Mouse (Mus musculus): ENCODE data around the gene Lrrc28. TPM values are rescaled to one million over a fixed set of nuclear protein-coding genes. Genes with fewer than 3 reads are reported as not detected.

Lrrc28 gene
- total and polyA plus RNA-seq, 3 experiments = 14.1 to 20.5 (median 16.4) TPM

- intact Hi-C loops (cut with DNase I) = no loop called here
- no peak overlapping the region for H3K4me3 ChIP-seq
- no peak overlapping the region for H3K27ac ChIP-seq
- WGBS = 39% methylated on average over 2 of the region's 2 CpGs
- peaks cover 6% of the 10 kb centered on the region for H3K4me1 ChIP-seq (ENCODE audit: control insufficient read depth, insufficient read depth, low read length)
- peaks cover 2% of the 10 kb centered on the region; the same call in 1 of the 2 replicates for H3K36me3 ChIP-seq (ENCODE audit: control insufficient read depth, insufficient read depth, low read length)
- no peaks in the 10 kb centered on the region for H3K79me2 ChIP-seq (replicated peaks; ENCODE audit: control insufficient read depth, insufficient read depth, low read length)
- no peak for DNase-seq
- TF ChIP-seq EP300 (IDR thresholded peaks at IDR 0.05; ENCODE audit: insufficient read depth, low read depth, low read length) (no peak), CTCF (IDR thresholded peaks at IDR 0.05) (no peak), POLR2A (IDR thresholded peaks at IDR 0.05; ENCODE audit: insufficient read depth, low read depth, low read length) (no peak)
- no peaks in the 10 kb centered on the region for H3K27me3 ChIP-seq (ENCODE audit: control insufficient read depth, insufficient read depth, low read length)
- H3K9ac ChIP-seq (ENCODE audit: low read depth, low read length) = no peak overlapping the region
These were observed 90.2 kb downstream of the Lrrc28 start for GRCm38 (mm10) chr7:67554863-67555262.

GRCm38 (mm10) chr7:67551242-67551641 is 93.8 kb downstream of the Lrrc28 start:
- H3K27ac ChIP-seq = no peak overlapping the region
- 82% methylated on average over 2 of the region's 2 CpGs for WGBS
- H3K4me3 ChIP-seq = no peak overlapping the region
- no peak for DNase-seq
- H3K9ac ChIP-seq (ENCODE audit: low read depth, low read length) = no peak overlapping the region
- intact Hi-C loops (cut with DNase I) = no loop called here
- H3K36me3 ChIP-seq (ENCODE audit: control insufficient read depth, insufficient read depth, low read length) = peaks cover 2% of the 10 kb centered on the region; the same call in 1 of the 2 replicates
- no peaks in the 10 kb centered on the region for H3K27me3 ChIP-seq (ENCODE audit: control insufficient read depth, insufficient read depth, low read length)
- no peak for TF ChIP-seq EP300 (IDR thresholded peaks at IDR 0.05; ENCODE audit: insufficient read depth, low read depth, low read length)
- TF ChIP-seq CTCF (IDR thresholded peaks at IDR 0.05) = no peak
- TF ChIP-seq POLR2A (IDR thresholded peaks at IDR 0.05; ENCODE audit: insufficient read depth, low read depth, low read length) = no peak
- H3K79me2 ChIP-seq (replicated peaks; ENCODE audit: control insufficient read depth, insufficient read depth, low read length) = no peaks in the 10 kb centered on the region
- H3K4me1 ChIP-seq (ENCODE audit: control insufficient read depth, insufficient read depth, low read length) = peaks cover 8% of the 10 kb centered on the region

GRCm38 (mm10) chr7:67549073-67549561 is 96.0 kb downstream of the Lrrc28 start:
- Histone ChIP-seq H3K36me3 (ENCODE audit: control insufficient read depth, insufficient read depth, low read length) (no peaks in the 10 kb centered on the region; the same call in 1 of the 2 replicates), H3K9ac (ENCODE audit: low read depth, low read length) (peak overlapping the region; percentile 9), H3K79me2 (replicated peaks; ENCODE audit: control insufficient read depth, insufficient read depth, low read length) (no peaks in the 10 kb centered on the region), H3K27me3 (ENCODE audit: control insufficient read depth, insufficient read depth, low read length) (no peaks in the 10 kb centered on the region), H3K4me1 (ENCODE audit: control insufficient read depth, insufficient read depth, low read length) (peaks cover 5% of the 10 kb centered on the region), H3K27ac (peak overlapping the region; percentile 24; the same call in 1 of the 2 replicates), H3K4me3 (no peak overlapping the region)
- TF ChIP-seq CTCF (IDR thresholded peaks at IDR 0.05) (peak; percentile 83), EP300 (IDR thresholded peaks at IDR 0.05; ENCODE audit: insufficient read depth, low read depth, low read length) (0 out of 2 replicates have a peak, but pooled peaks have one; percentile 55), POLR2A (IDR thresholded peaks at IDR 0.05; ENCODE audit: insufficient read depth, low read depth, low read length) (no peak)
- 8% methylated on average over 6 of the region's 6 CpGs for WGBS
- intact Hi-C loops (cut with DNase I) = loop anchor here (2.0 to 5.0 kb wide), 4 partner anchors 28 to 306 kb away; partner anchors contain the start of gene Mef2a
- DNase-seq = peak; percentile 72 to 86

GRCm38 (mm10) chr7:67548599-67549041 is 96.4 kb downstream of the Lrrc28 start:
- Histone ChIP-seq H3K9ac (ENCODE audit: low read depth, low read length) (no peak overlapping the region), H3K27ac (peak overlapping the region; percentile 12; the same call in 1 of the 2 replicates), H3K4me3 (no peak overlapping the region), H3K36me3 (ENCODE audit: control insufficient read depth, insufficient read depth, low read length) (no peaks in the 10 kb centered on the region; the same call in 1 of the 2 replicates), H3K4me1 (ENCODE audit: control insufficient read depth, insufficient read depth, low read length) (peaks cover 5% of the 10 kb centered on the region), H3K27me3 (ENCODE audit: control insufficient read depth, insufficient read depth, low read length) (no peaks in the 10 kb centered on the region), H3K79me2 (replicated peaks; ENCODE audit: control insufficient read depth, insufficient read depth, low read length) (no peaks in the 10 kb centered on the region)
- intact Hi-C loops (cut with DNase I) = loop anchor here (2.0 to 5.0 kb wide), 4 partner anchors 28 to 306 kb away; partner anchors contain the start of gene Mef2a
- DNase-seq = no peak
- WGBS = 76% methylated on average over 6 of the region's 6 CpGs
- TF ChIP-seq CTCF (IDR thresholded peaks at IDR 0.05) = no peak
- no peak for TF ChIP-seq POLR2A (IDR thresholded peaks at IDR 0.05; ENCODE audit: insufficient read depth, low read depth, low read length)
- TF ChIP-seq EP300 (IDR thresholded peaks at IDR 0.05; ENCODE audit: insufficient read depth, low read depth, low read length) = no peak

GRCm38 (mm10) chr7:67546282-67546681 is 98.8 kb downstream of the Lrrc28 start:
- Histone ChIP-seq H3K4me1 (ENCODE audit: control insufficient read depth, insufficient read depth, low read length) (peaks cover 3% of the 10 kb centered on the region), H3K79me2 (replicated peaks; ENCODE audit: control insufficient read depth, insufficient read depth, low read length) (no peaks in the 10 kb centered on the region), H3K4me3 (no peak overlapping the region), H3K27me3 (ENCODE audit: control insufficient read depth, insufficient read depth, low read length) (no peaks in the 10 kb centered on the region), H3K27ac (no peak overlapping the region), H3K36me3 (ENCODE audit: control insufficient read depth, insufficient read depth, low read length) (no peaks in the 10 kb centered on the region; the same call in 1 of the 2 replicates), H3K9ac (ENCODE audit: low read depth, low read length) (no peak overlapping the region)
- intact Hi-C loops (cut with DNase I) = loop anchor here (5.0 kb wide), 2 partner anchors 84 to 174 kb away; partner anchors contain the start of gene Mef2a
- no peak for DNase-seq
- TF ChIP-seq CTCF (IDR thresholded peaks at IDR 0.05) = no peak
- TF ChIP-seq EP300 (IDR thresholded peaks at IDR 0.05; ENCODE audit: insufficient read depth, low read depth, low read length) = no peak
- TF ChIP-seq POLR2A (IDR thresholded peaks at IDR 0.05; ENCODE audit: insufficient read depth, low read depth, low read length) = no peak
- 88% methylated on average over 5 of the region's 5 CpGs for WGBS

GRCm38 (mm10) chr7:67544586-67544985 is 100.5 kb downstream of the Lrrc28 start:
- no peaks in the 10 kb centered on the region for H3K79me2 ChIP-seq (replicated peaks; ENCODE audit: control insufficient read depth, insufficient read depth, low read length)
- H3K9ac ChIP-seq (ENCODE audit: low read depth, low read length) = no peak overlapping the region
- intact Hi-C loops (cut with DNase I) = no loop called here
- H3K4me3 ChIP-seq = no peak overlapping the region
- TF ChIP-seq EP300 (IDR thresholded peaks at IDR 0.05; ENCODE audit: insufficient read depth, low read depth, low read length) = no peak
- peaks cover 3% of the 10 kb centered on the region for H3K4me1 ChIP-seq (ENCODE audit: control insufficient read depth, insufficient read depth, low read length)
- no peaks in the 10 kb centered on the region for H3K27me3 ChIP-seq (ENCODE audit: control insufficient read depth, insufficient read depth, low read length)
- H3K36me3 ChIP-seq (ENCODE audit: control insufficient read depth, insufficient read depth, low read length) = no peaks in the 10 kb centered on the region; the same call in 1 of the 2 replicates
- DNase-seq = no peak
- H3K27ac ChIP-seq = no peak overlapping the region
